Mouse (Mus musculus) T-helper 1 cell (primary cell): Measurements from ENCODE around the gene Lmod3.

Experiments
- in situ Hi-C: fragments of 300-600 bp; cut with MboI, MseI; formaldehyde crosslinking; loops from one replicate; pipeline ENCODE4 v1.15.1; 2025; ENCODE audit warnings: high pct_unique_total_duplicates

Lmod3 gene

DNA sequence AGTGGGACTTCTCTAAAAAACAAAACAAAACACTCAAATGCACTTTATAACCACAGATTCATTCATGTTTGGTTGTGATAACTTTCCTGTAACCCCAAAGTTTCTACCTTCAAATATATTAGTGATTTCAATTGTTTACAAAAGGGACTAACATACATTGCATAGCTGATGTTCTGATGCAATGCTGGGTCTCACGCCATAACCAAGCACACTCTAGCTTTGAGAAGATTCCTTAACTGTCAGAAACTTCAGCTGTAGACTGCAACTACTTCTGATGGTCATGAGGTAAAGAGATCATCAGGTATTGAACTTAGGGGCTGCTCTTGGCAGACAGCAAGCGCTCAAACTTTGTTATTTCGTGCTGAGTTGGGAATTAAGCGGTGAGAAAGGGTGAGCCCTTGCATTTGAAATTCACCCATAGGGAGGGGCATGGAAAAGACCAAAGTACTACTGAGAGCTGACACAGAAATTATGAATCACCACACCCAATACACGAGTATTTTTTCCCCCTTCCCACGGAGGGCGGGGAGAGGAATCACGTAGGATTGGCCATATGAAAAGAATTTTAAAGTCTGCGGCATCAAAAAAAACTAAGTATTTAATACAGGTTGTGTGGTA lies 48.2 kb downstream of the Lmod3 start:
- in situ Hi-C loops: no loop called here

DNA sequence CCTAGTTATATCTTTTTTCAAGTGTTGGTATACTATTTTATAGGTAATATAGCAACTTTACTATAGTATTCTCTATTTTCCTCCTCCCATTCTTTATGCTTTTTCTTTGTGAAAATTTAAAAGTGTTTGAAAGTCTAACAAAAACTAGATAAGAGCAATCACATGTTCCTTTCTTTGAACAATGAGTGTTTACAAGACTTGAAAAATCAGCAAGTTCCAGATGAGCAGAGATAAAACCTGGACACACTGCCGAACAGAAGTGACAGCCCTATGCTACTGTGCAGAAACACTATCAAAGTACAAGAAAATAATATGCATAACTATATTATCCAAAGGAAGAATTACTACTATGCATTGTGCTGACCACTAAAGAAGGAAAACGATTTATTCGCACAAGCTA lies 50.1 kb downstream of the Lmod3 start:
- in situ Hi-C loops: no loop called here

DNA sequence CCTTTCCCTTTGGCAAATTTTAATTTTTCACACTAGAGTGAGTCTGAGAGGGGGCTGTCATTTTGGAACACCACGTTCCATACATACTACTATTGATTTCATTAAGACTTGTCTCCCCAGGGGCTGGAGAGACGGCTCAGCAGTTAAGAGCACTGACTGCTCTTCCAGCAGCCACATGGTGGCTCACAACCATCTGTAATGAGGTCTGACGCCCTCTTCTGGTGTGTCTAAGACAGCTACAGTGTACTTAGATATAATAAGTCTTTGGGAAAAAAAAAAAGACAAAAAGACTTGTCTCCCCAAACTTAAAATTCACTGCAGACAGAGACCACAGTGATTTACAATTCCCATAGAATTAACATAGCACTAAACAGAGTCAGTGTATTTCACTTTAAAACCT lies 52.1 kb downstream of the Lmod3 start:
- in situ Hi-C loops: no loop called here
